Mouse (Mus musculus) erythroblast, adult 5-6 weeks (primary cell): ENCODE data around the gene Zc3h10. TPM values are rescaled to one million over a fixed set of nuclear protein-coding genes. Genes with fewer than 3 reads are reported as not detected.
"Not testable (repeated sequence)": the region's sequence is repeated elsewhere in the genome, so short reads cannot be mapped to it uniquely, and the experiment has no call there.

Source experiments
- ATAC-seq: replicated peaks from 2 replicates; pipeline ENCODE4 v1.8.0; 2016; ENCODE audit warnings: moderate number of reproducible peaks, mild to moderate bottlenecking, moderate TSS enrichment, inconsistent platforms; ENCODE audit not compliant: poor library complexity, low FRiP score, severe bottlenecking
- total RNA-seq, 2 experiments: library from RNA; stranded (forward) in 1 of 2; stranded (reverse) in 1 of 2; fragments of 150-400 nt in 1 of 2; fragments of 200-764, 138-1000 nt in 1 of 2; gene quantifications; 2 replicates each; pipeline versions ENCODE4 v1.2.3 to v1.2.4; 2015 to 2017; ENCODE audit warnings: low replicate concordance in 2 of 2

The Zc3h10 gene
- total RNA-seq, 2 experiments from 2014 or later, result 0.19 to 2.8 TPM

GRCm38 (mm10) chr10:128526366-128527356 lies 20.9 kb downstream of the Zc3h10 start:
- ATAC-seq, result peak; percentile 41

- ATAC-seq, result peak; percentile 88
Observed at GRCm38 (mm10) chr10:128525671-128526308, 21.8 kb downstream of the Zc3h10 start, which contains the start of gene Esyt1. Gene Esyt1 (minus strand): TSS chr10:128525871.

- ATAC-seq, result peak; percentile 42
Observed at GRCm38 (mm10) chr10:128524732-128525662, 22.6 kb downstream of the Zc3h10 start.

- ATAC-seq, result no peak
Observed at GRCm38 (mm10) chr10:128524111-128524731, 23.4 kb downstream of the Zc3h10 start.

GRCm38 (mm10) chr10:128522351-128522750 lies 25.2 kb downstream of the Zc3h10 start:
- no peak for ATAC-seq

GRCm38 (mm10) chr10:128520591-128520990 lies 27.0 kb downstream of the Zc3h10 start:
- ATAC-seq, result no peak

GRCm38 (mm10) chr10:128518833-128519232 lies 28.7 kb downstream of the Zc3h10 start:
- ATAC-seq, result 0 out of 2 replicates have a peak, but pooled peaks have one; percentile 35

- 0 out of 2 replicates have a peak, but pooled peaks have one; percentile 41 for ATAC-seq
Observed at GRCm38 (mm10) chr10:128516677-128517076, 30.9 kb downstream of the Zc3h10 start.

GRCm38 (mm10) chr10:128516029-128516428 lies 31.5 kb downstream of the Zc3h10 start:
- ATAC-seq, result no peak

GRCm38 (mm10) chr10:128515044-128515443 lies 32.5 kb downstream of the Zc3h10 start:
- 0 out of 2 replicates have a peak, but pooled peaks have one; percentile 55 for ATAC-seq

GRCm38 (mm10) chr10:128511761-128512160 lies 35.8 kb downstream of the Zc3h10 start:
- ATAC-seq, result no peak

GRCm38 (mm10) chr10:128511189-128511588 lies 36.4 kb downstream of the Zc3h10 start:
- no peak for ATAC-seq

GRCm38 (mm10) chr10:128510301-128510700 lies 37.3 kb downstream of the Zc3h10 start:
- ATAC-seq, result no peak

- ATAC-seq, result no peak
Observed at GRCm38 (mm10) chr10:128509831-128510230, 37.7 kb downstream of the Zc3h10 start.

- no peak for ATAC-seq
Observed at GRCm38 (mm10) chr10:128509203-128509602, 38.4 kb downstream of the Zc3h10 start.

GRCm38 (mm10) chr10:128508260-128508659 lies 39.3 kb downstream of the Zc3h10 start:
- ATAC-seq, result no peak

- ATAC-seq, result no peak
Observed at GRCm38 (mm10) chr10:128505974-128506373, 41.6 kb downstream of the Zc3h10 start.

- ATAC-seq, result not testable (repeated sequence)
Observed at GRCm38 (mm10) chr10:128505371-128505667, 42.3 kb downstream of the Zc3h10 start.

- ATAC-seq, result peak; percentile 64
Observed at GRCm38 (mm10) chr10:128504641-128505370, 42.8 kb downstream of the Zc3h10 start.
